Mouse (Mus musculus) cerebellum, adult 2 months (tissue): Measurements from ENCODE around the gene Tfcp2l1. TPM values are rescaled to one million over a fixed set of nuclear protein-coding genes. Genes with fewer than 3 reads are reported as not detected.
A peak's percentile ranks its signal among the peaks of the same experiment; 100 is the strongest.
"Not testable (repeated sequence)": the region's sequence is repeated elsewhere in the genome, so short reads cannot be mapped to it uniquely, and the experiment has no call there.

Experiments used
- DNase-seq, 2 experiments: peaks; one replicate each; pipeline ENCODE4 v3.0.0; 2021
- H3K27ac ChIP-seq: fragments of 200-500 bp; 2 replicates; pipeline ENCODE4 v1.5.1; 2012; ENCODE audit warnings: low read length, control low read depth, inconsistent platforms; ENCODE audit not compliant: insufficient read depth
- H3K27me3 ChIP-seq: fragments of 200-500 bp; 2 replicates; pipeline ENCODE4 v1.6.1; 2012; ENCODE audit warnings: inconsistent platforms, mild to moderate bottlenecking, low read length, moderate library complexity; ENCODE audit not compliant: control insufficient read depth, insufficient read depth
- H3K4me1 ChIP-seq: fragments of 200-500 bp; 2 replicates; pipeline ENCODE4 v1.6.1; 2011; ENCODE audit warnings: low read length; ENCODE audit not compliant: control insufficient read depth, insufficient read depth
- H3K4me3 ChIP-seq: fragments of 200-500 bp; replicated peaks from 2 replicates; pipeline ENCODE3; 2011; ENCODE audit warnings: mild to moderate bottlenecking, low read depth, low read length, control low read depth; ENCODE audit not compliant: insufficient read depth
- CTCF ChIP-seq: fragments of 200-500 bp; IDR thresholded peaks from 2 replicates; pipeline ENCODE4 v1.5.1; 2011; ENCODE audit warnings: low read depth, mild to moderate bottlenecking, control low read depth, low read length, moderate library complexity, borderline replicate concordance; ENCODE audit not compliant: insufficient read depth
- POLR2A ChIP-seq: fragments of 200-500 bp; IDR thresholded peaks from 2 replicates; pipeline ENCODE4 v1.6.1; 2011; ENCODE audit warnings: low read length, control low read depth, borderline replicate concordance; ENCODE audit not compliant: insufficient read depth
- WGBS: fragments of 180-500 bp; shearing (Covaris S2); methylation state at CpG from one replicate; pipeline ENCODE4 v1.1.7; 2018; 5-methylcytosine and 5-hydroxymethylcytosine counted together
- polyA plus RNA-seq: library from polyadenylated mRNA; depleted of rRNA; stranded (reverse); fragments of >200 nt; gene quantifications from 2 replicates; pipeline ENCODE4 v1.2.3, GENCODE M21; 2012

Gene Tfcp2l1
- polyA plus RNA-seq, 1 experiment: 0.08 TPM

DNA sequence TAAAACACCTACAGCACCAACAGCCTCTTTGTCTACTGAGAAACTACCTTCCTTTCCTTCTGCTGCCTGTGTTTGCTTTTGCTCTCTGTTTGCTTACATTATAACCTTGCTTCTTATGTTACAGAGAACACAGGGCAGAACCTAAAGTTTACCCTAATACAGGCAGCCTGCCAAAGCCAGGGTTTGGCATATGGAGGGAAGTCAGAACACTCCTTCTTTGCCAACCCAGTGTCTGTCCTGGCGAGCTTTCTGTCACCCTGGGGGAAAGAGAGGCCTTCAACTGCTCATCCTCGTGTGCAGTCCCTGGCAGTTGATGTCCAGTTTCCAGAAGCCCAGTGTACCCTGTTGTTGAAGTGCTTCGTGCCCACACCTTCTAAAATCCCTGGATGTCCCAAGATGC lies 29.4 kb upstream of the Tfcp2l1 start:
- DNase-seq: peak; percentile 76 to 85
- H3K27ac ChIP-seq: no peak overlapping the region
- no peak for TF ChIP-seq CTCF
- no peak for TF ChIP-seq POLR2A
- H3K4me1 ChIP-seq: peaks cover 24% of the 10 kb centered on the region
- H3K4me3 ChIP-seq: no peak overlapping the region
- no peaks in the 10 kb centered on the region for H3K27me3 ChIP-seq
- 10% methylated on average over 3 of the region's 3 CpGs for WGBS

DNA sequence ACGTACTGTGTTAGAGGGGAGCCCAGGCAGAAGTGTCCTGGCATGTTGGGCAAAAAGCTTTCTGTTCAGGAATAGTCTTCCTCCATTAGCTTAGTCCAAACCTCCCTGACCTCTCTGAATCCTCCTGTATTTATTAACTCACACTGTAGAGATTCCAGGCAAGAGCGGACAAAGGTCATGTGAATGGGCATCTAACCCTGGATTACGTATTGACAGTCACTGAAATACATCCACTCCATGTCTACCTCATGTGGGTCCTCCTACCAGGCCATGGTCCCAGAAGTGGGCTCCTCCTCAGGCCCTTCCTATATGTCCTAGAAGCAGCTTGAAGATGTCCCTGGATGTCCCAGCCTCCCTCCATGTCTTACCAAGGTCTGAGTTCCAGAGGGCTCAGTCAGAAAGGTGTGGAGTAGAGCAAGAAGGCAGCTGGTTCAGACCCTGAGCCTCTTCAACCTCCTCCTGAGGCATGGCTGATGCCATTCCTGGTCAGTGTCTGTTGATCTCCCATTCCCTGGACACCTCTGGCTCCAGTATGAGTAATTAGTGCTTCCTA lies 14.0 kb upstream of the Tfcp2l1 start:
- 87% methylated on average over 3 of the region's 3 CpGs for WGBS

GRCm38 (mm10) chr1:118621055-118621454 lies 6.7 kb upstream of the Tfcp2l1 start:
- not testable (repeated sequence) for DNase-seq, H3K27me3 ChIP-seq, H3K27ac ChIP-seq, H3K4me1 ChIP-seq, H3K4me3 ChIP-seq
- 83% methylated on average over 5 of the region's 5 CpGs for WGBS

More for the DNA sequence above, 14.0 kb upstream of the Tfcp2l1 start:
- Histone ChIP-seq H3K27ac (no peak overlapping the region), H3K27me3 (no peaks in the 10 kb centered on the region), H3K4me1 (no peaks in the 10 kb centered on the region), H3K4me3 (no peak overlapping the region)
- TF ChIP-seq CTCF (no peak), POLR2A (no peak)
- no peak for DNase-seq

GRCm38 (mm10) chr1:118622857-118623256 lies 4.9 kb upstream of the Tfcp2l1 start:
- WGBS: 36% methylated on average over 3 of the region's 3 CpGs
- Histone ChIP-seq H3K27ac (no peak overlapping the region), H3K4me1 (no peaks in the 10 kb centered on the region), H3K4me3 (no peak overlapping the region), H3K27me3 (no peaks in the 10 kb centered on the region)
- DNase-seq: no peak
- TF ChIP-seq POLR2A (no peak), CTCF (no peak)

DNA sequence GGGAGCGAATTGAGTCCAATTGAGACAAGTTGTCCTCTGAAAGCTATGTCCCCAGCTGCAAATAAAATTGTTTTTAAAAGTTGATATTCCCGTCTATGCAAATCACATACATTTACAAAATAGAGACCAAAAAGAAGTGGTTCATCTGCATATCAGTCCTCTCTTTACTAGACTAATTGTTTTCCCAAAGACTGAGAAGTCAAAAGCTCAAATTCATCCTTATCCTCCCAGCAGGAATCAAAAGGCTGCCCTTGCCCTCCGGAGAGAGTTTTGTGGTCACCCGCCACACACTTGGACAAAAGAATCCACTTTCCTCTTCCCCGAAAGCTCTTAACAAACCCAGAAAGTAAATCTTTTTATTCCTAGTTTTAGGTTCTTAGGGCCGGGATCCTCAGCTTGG lies 2.3 kb upstream of the Tfcp2l1 start:
- H3K27ac ChIP-seq: no peak overlapping the region
- DNase-seq: no peak
- no peak overlapping the region for H3K4me3 ChIP-seq
- no peaks in the 10 kb centered on the region for H3K27me3 ChIP-seq
- no peaks in the 10 kb centered on the region for H3K4me1 ChIP-seq
- no peak for TF ChIP-seq CTCF
- WGBS: 72% methylated on average over 6 of the region's 6 CpGs

DNA sequence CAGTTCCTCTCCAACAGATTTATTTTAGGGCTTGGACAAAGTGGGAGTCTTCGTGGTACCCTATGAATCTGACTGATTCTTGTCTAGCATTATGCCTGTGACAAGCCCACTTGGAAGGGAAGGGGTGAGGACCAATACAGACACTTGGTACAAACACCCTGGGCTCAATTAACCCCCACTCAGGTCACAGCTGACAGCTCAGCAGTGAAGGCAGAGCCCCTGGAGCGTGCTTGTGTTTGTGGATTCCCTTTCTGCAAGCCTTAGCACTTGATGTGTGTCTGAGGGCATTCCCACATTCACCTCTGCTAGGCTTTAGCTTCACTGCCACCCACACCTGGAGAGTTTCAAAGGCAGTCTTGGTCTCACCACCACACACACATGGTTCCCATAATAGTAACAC lies 1.8 kb upstream of the Tfcp2l1 start:
- Histone ChIP-seq H3K4me3 (no peak overlapping the region), H3K4me1 (no peaks in the 10 kb centered on the region), H3K27ac (no peak overlapping the region), H3K27me3 (no peaks in the 10 kb centered on the region)
- TF ChIP-seq CTCF: no peak
- TF ChIP-seq POLR2A: no peak
- WGBS: 75% methylated on average over 2 of the region's 2 CpGs
- DNase-seq: no peak

DNA sequence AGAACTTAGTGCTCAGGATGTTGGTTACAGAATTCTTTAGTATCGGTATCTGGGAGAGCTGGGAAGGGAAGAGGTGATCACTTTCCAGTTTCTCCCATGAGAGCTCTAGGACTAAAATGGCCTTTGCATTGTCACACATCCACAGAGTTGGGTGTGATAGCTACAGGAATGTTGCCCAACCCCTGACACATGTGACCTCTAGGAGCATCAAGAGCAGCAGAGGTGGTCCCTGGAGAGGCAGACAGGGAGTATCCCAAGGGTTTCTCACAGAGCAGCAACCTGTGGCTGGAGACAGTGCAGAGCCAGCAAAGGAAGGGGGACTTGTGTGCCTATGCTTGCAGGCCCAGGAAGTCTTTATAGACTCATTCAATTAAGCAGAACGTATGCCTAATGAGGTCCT lies 1.3 kb upstream of the Tfcp2l1 start:
- TF ChIP-seq CTCF: no peak
- no peak for TF ChIP-seq POLR2A
- Histone ChIP-seq H3K27ac (no peak overlapping the region), H3K4me3 (no peak overlapping the region), H3K4me1 (no peaks in the 10 kb centered on the region), H3K27me3 (no peaks in the 10 kb centered on the region)
- WGBS: 96% methylated on average over 2 of the region's 2 CpGs
- no peak for DNase-seq

GRCm38 (mm10) chr1:118633415-118633980 lies 5.8 kb downstream of the Tfcp2l1 start:
- Histone ChIP-seq H3K4me3 (no peak overlapping the region), H3K4me1 (no peaks in the 10 kb centered on the region), H3K27me3 (no peaks in the 10 kb centered on the region), H3K27ac (no peak overlapping the region)
- TF ChIP-seq CTCF (no peak), POLR2A (no peak)
- no peak for DNase-seq
- WGBS: 80% methylated on average over 4 of the region's 4 CpGs
